Mouse (Mus musculus) limb, embryonic 14.5 days (tissue): ENCODE data around the gene Dnajb8. TPM values are rescaled to one million over a fixed set of nuclear protein-coding genes. Genes with fewer than 3 reads are reported as not detected.

Experiments used
- ATAC-seq: fragments of 200-750 bp; cut with Nextera tagmentation; 2 replicates; pipeline ENCODE4 v1.8.0; 2017; ENCODE audit warnings: low read depth, moderate number of reproducible peaks, moderate TSS enrichment; ENCODE audit not compliant: low FRiP score
- DNase-seq: peaks from one replicate; pipeline ENCODE4 v3.0.0-alpha.2; 2015; ENCODE audit warnings: low spot score
- H3K27ac ChIP-seq: fragments of 300-500 bp; sonication (generic); replicated peaks from 2 replicates; pipeline ENCODE4 v1.5.1; 2014; ENCODE audit warnings: low read depth, mild to moderate bottlenecking, low read length, moderate library complexity, mixed read lengths
- H3K27me3 ChIP-seq: fragments of 300-500 bp; sonication (generic); 2 replicates; pipeline ENCODE4 v1.6.1; 2014; ENCODE audit warnings: low read length, mixed read lengths; ENCODE audit not compliant: control insufficient read depth, insufficient read depth
- H3K36me3 ChIP-seq: fragments of 300-500 bp; sonication (generic); 2 replicates; pipeline ENCODE4 v1.6.1; 2014; ENCODE audit warnings: mild to moderate bottlenecking, low read length, moderate library complexity, mixed read lengths; ENCODE audit not compliant: control insufficient read depth, insufficient read depth
- H3K4me1 ChIP-seq: fragments of 300-500 bp; sonication (generic); 2 replicates; pipeline ENCODE4 v1.6.1; 2014; ENCODE audit warnings: antibody characterized with exemption, low read length, mixed read lengths; ENCODE audit not compliant: control insufficient read depth, insufficient read depth
- H3K4me2 ChIP-seq: fragments of 300-500 bp; sonication (generic); replicated peaks from 2 replicates; pipeline ENCODE4 v1.6.1; 2014; ENCODE audit warnings: low read depth, mild to moderate bottlenecking, low read length, moderate library complexity; ENCODE audit not compliant: severe bottlenecking
- H3K4me3 ChIP-seq: fragments of 300-500 bp; sonication (generic); replicated peaks from 2 replicates; pipeline ENCODE4 v1.5.1; 2014; ENCODE audit warnings: low read length
- H3K9ac ChIP-seq: fragments of 300-500 bp; sonication (generic); 2 replicates; pipeline ENCODE4 v1.6.1; 2014; ENCODE audit warnings: mild to moderate bottlenecking, low read depth, low read length, moderate library complexity; ENCODE audit not compliant: severe bottlenecking
- H3K9me3 ChIP-seq: fragments of 300-500 bp; sonication (generic); 2 replicates; pipeline ENCODE4 v1.6.1; 2016; ENCODE audit warnings: low read length; ENCODE audit not compliant: control insufficient read depth
- POLR2A ChIP-seq: fragments of 200-500 bp; IDR thresholded peaks from 2 replicates; pipeline ENCODE4 v1.8.0; 2012; ENCODE audit warnings: inconsistent platforms, mild to moderate bottlenecking, moderate library complexity, borderline replicate concordance; ENCODE audit not compliant: insufficient read depth, insufficient read length; ENCODE audit errors: extremely low read depth
- WGBS: fragments of 180-500 bp; shearing (Covaris S2); extraction: QIAGEN DNeasy Blood & Tissue Kit; methylation state at CpG from one replicate; pipeline ENCODE4 v1.1.7; 2014; 5-methylcytosine and 5-hydroxymethylcytosine counted together
- polyA plus RNA-seq, 2 experiments: library from polyadenylated mRNA; depleted of rRNA in 1 of 2; stranded (reverse) in 1 of 2; unstranded in 1 of 2; fragments of >200 nt; fragmentation: Nextera tagmentation in 1 of 2; extraction: Ambion mirVana in 1 of 2; gene quantifications; 2 replicates each; pipeline versions ENCODE4 v1.2.1 to v1.2.3; 2012 to 2014

Dnajb8 gene
- polyA plus RNA-seq, 2 experiments = not detected

DNA sequence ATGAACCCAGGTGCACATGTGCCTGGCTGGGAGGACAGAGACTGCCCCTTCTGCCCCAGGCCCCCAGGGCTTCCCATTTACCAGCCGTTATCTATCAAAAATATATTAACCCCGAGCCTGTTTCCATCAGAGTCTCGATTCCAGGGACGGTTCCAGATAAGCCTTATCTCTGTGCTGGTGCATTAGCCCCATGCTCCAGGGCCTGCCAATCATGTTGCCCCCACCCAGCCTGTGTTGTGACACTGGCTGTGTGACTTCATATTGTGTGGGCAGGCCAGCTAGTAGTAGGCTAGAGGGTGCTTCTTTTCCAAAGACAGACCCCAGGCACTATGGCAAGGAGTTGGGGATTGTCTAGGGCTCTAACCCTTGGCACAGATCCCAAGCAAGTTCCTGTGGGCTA lies 33.4 kb downstream of the Dnajb8 start:
- no peak overlapping the region for H3K4me2 ChIP-seq
- H3K36me3 ChIP-seq = peaks cover 12% of the 10 kb centered on the region; the same call in 1 of the 2 replicates
- no peak overlapping the region for H3K4me3 ChIP-seq
- no peaks in the 10 kb centered on the region for H3K27me3 ChIP-seq
- DNase-seq (no peak), ATAC-seq (no peak)
- no peaks in the 10 kb centered on the region for H3K9me3 ChIP-seq
- H3K9ac ChIP-seq = no peak overlapping the region
- WGBS = 74% methylated on average over 4 of the region's 4 CpGs
- TF ChIP-seq POLR2A = no peak
- no peaks in the 10 kb centered on the region for H3K4me1 ChIP-seq
- no peak overlapping the region for H3K27ac ChIP-seq

DNA sequence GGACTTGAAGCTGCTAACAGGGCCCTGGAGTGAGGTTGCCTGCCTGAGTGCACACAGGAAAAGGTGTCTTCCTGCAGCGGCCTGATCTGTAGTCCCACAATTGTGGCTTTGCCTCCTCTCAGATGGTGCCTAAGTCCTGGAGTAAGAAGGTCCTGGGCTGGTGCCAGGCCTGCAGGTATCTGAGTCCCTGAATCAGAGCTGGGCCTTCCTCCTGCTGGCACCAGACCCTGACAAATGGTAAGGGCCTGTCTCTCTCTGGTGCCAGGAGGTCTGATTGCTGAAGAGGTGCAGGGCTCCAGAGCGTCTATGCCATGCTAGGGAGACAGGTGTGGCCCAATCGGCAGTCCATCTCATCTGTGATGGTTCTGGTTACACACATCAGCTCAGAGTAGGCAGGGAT lies 37.6 kb downstream of the Dnajb8 start:
- Histone ChIP-seq H3K4me3 (no peak overlapping the region), H3K4me2 (no peak overlapping the region), H3K36me3 (peaks cover 12% of the 10 kb centered on the region; the same call in 1 of the 2 replicates), H3K4me1 (no peaks in the 10 kb centered on the region), H3K9me3 (no peaks in the 10 kb centered on the region), H3K27ac (no peak overlapping the region), H3K27me3 (no peaks in the 10 kb centered on the region), H3K9ac (no peak overlapping the region)
- TF ChIP-seq POLR2A = no peak
- 92% methylated on average over 3 of the region's 3 CpGs for WGBS
- DNase-seq (no peak), ATAC-seq (no peak)

DNA sequence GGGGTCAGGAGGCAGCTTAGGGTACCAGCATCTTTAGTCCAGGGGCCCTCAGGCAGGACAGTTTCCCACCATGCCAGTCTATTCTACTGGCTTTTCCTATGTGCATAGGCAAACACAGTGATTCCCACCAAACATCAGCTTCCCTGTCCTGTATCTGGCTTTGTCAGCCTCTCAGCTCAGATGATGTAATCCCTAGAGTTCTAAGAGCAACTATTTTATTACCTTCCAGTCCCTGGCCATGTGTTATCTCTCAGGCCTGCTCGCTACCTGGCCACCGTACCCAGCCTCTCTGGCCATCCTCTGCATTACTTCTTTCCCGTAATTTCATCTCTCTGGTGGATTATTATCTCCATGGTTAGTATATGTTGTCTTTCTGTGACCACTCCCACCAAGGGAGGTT lies 38.6 kb downstream of the Dnajb8 start:
- Histone ChIP-seq H3K4me3 (no peak overlapping the region), H3K36me3 (peaks cover 12% of the 10 kb centered on the region; the same call in 1 of the 2 replicates), H3K9me3 (no peaks in the 10 kb centered on the region), H3K4me2 (no peak overlapping the region), H3K27ac (no peak overlapping the region), H3K9ac (no peak overlapping the region), H3K27me3 (no peaks in the 10 kb centered on the region), H3K4me1 (no peaks in the 10 kb centered on the region)
- no peak for ATAC-seq
- TF ChIP-seq POLR2A = no peak
- DNase-seq = no peak
- WGBS = 76% methylated on average over 3 of the region's 3 CpGs

DNA sequence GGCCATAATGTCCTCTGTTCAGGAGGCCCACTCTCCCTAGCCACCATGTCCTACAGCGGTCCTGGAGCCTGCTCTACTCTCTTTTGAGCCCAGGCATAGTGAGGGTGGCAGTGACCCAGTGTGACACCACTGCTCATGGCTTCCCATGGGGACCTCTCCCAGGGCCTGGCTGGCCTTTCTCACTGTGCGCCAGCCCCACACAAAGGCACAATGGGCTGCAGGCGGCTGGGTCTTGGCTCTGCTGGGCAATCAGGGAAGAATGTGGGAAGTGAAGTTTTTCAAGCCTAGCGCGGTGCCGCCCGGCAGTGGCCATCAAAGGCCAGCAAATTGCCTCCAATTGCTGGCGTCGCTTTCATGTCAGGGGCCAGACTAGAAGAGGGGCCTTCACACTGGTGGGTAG lies 40.1 kb downstream of the Dnajb8 start:
- no peak for TF ChIP-seq POLR2A
- 31% methylated on average over 9 of the region's 9 CpGs for WGBS
- peaks cover 3% of the 10 kb centered on the region; the same call in 1 of the 2 replicates for H3K36me3 ChIP-seq

DNA sequence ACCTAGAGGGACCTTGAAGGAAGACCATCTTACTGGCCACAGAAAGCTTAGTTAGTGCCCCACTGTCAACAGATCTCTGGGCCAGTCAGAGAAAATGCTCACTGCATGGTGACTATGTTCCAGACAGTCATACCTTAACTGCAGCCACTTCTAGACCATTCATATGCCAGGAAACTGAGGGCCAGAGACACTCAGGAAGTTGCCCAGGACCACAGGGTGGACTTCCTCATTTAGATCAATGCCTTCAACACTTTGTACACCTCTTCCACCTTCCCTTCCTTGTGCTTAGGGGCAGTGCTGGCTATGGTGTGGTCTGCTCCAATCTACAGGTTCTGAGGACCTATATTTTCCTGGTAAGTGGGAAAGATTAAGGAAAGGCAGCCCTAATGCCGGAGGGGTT lies 43.3 kb downstream of the Dnajb8 start:
- H3K4me3 ChIP-seq = no peak overlapping the region
- no peaks in the 10 kb centered on the region for H3K9me3 ChIP-seq
- no peaks in the 10 kb centered on the region for H3K27me3 ChIP-seq
- no peak overlapping the region for H3K27ac ChIP-seq
- H3K36me3 ChIP-seq = 0 out of 2 replicates have a peak, but pooled peaks cover under 1% of the 10 kb centered on the region
- H3K9ac ChIP-seq = no peak overlapping the region
- H3K4me2 ChIP-seq = no peak overlapping the region
- DNase-seq (no peak), ATAC-seq (no peak)
- WGBS = 90% methylated on average over 1 of the region's 1 CpGs
- H3K4me1 ChIP-seq = no peaks in the 10 kb centered on the region
- TF ChIP-seq POLR2A = no peak

More for the DNA sequence above, 40.1 kb downstream of the Dnajb8 start:
- DNase-seq (no peak), ATAC-seq (no peak)
- no peaks in the 10 kb centered on the region for H3K27me3 ChIP-seq
- no peak overlapping the region for H3K4me2 ChIP-seq
- H3K27ac ChIP-seq = no peak overlapping the region
- H3K9me3 ChIP-seq = no peaks in the 10 kb centered on the region
- H3K4me1 ChIP-seq = no peaks in the 10 kb centered on the region
- H3K4me3 ChIP-seq = no peak overlapping the region
- H3K9ac ChIP-seq = no peak overlapping the region

DNA sequence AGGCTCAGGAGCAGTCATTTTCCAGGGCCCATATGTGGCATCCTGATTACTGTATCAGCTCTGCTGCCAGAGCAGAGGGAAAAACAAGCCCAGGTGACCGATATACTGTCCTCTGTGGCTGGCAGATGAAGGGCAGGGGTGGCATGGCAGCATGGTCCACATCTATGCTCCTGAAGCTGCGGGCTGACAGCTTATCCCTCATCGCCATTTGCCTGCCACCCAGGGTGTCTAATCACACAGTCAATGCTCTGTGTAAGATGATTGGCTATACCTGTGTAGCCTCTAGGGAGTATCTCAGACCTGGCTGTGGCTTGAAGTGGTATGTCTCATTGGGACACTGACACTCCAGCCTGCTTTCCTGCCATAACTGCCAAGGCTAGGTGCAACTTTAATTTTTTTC lies 44.0 kb downstream of the Dnajb8 start:
- no peak for ATAC-seq
- Histone ChIP-seq H3K9ac (no peak overlapping the region), H3K4me2 (no peak overlapping the region), H3K4me3 (no peak overlapping the region), H3K27me3 (no peaks in the 10 kb centered on the region), H3K4me1 (no peaks in the 10 kb centered on the region), H3K9me3 (no peaks in the 10 kb centered on the region), H3K36me3 (0 out of 2 replicates have a peak, but pooled peaks cover 4% of the 10 kb centered on the region), H3K27ac (no peak overlapping the region)
- no peak for DNase-seq
- no peak for TF ChIP-seq POLR2A
- 86% methylated on average over 3 of the region's 3 CpGs for WGBS
